Mouse (Mus musculus) hindbrain, embryonic 15.5 days (tissue): ENCODE measurements around the gene Eif2b1. TPM values are rescaled to one million over a fixed set of nuclear protein-coding genes. Genes with fewer than 3 reads are reported as not detected.
"Not testable (repeated sequence)": the region's sequence is repeated elsewhere in the genome, so short reads cannot be mapped to it uniquely, and the experiment has no call there.

Experiments
- ATAC-seq: fragments of 200-750 bp; cut with Nextera tagmentation; 2 replicates; pipeline ENCODE4 v1.8.0; 2017; ENCODE audit warnings: low read depth, moderate number of reproducible peaks, moderate TSS enrichment; ENCODE audit not compliant: low FRiP score
- H3K27ac ChIP-seq: fragments of 300-500 bp; sonication (generic); replicated peaks from 2 replicates; pipeline ENCODE4 v1.5.1; 2015; ENCODE audit warnings: mild to moderate bottlenecking, inconsistent platforms
- H3K27me3 ChIP-seq: fragments of 300-500 bp; sonication (generic); 2 replicates; pipeline ENCODE4 v1.6.1; 2015; ENCODE audit warnings: control low read depth, inconsistent platforms
- H3K36me3 ChIP-seq: fragments of 300-500 bp; sonication (generic); 2 replicates; pipeline ENCODE4 v1.6.1; 2015; ENCODE audit warnings: control low read depth, inconsistent platforms
- H3K4me1 ChIP-seq: fragments of 300-500 bp; sonication (generic); replicated peaks from 2 replicates; pipeline ENCODE4 v1.6.1; 2015; ENCODE audit warnings: control low read depth, inconsistent platforms
- H3K4me2 ChIP-seq: fragments of 300-500 bp; sonication (generic); 2 replicates; pipeline ENCODE4 v1.6.1; 2015; ENCODE audit warnings: moderate library complexity, mild to moderate bottlenecking, inconsistent platforms
- H3K4me3 ChIP-seq: fragments of 300-500 bp; sonication (generic); 2 replicates; pipeline ENCODE4 v1.5.1; 2015; ENCODE audit warnings: mild to moderate bottlenecking, inconsistent platforms
- H3K9ac ChIP-seq: fragments of 300-500 bp; sonication (generic); 2 replicates; pipeline ENCODE4 v1.6.1; 2015; ENCODE audit warnings: inconsistent platforms
- H3K9me3 ChIP-seq: fragments of 300-500 bp; sonication (generic); 2 replicates; pipeline ENCODE4 v1.6.1; 2016; ENCODE audit warnings: control low read depth, inconsistent platforms
- WGBS: fragments of 180-500 bp; shearing (Covaris S2); methylation state at CpG from one replicate; pipeline ENCODE4 v1.1.7; 2015; 5-methylcytosine and 5-hydroxymethylcytosine counted together
- polyA plus RNA-seq: library from polyadenylated mRNA; unstranded; fragments of >200 nt; fragmentation: Nextera tagmentation; extraction: Ambion mirVana; gene quantifications from 2 replicates; pipeline ENCODE4 v1.2.1, GENCODE M21; 2015

Gene Eif2b1
- 60.0 and 63.0 TPM in 2 replicates for polyA plus RNA-seq

DNA sequence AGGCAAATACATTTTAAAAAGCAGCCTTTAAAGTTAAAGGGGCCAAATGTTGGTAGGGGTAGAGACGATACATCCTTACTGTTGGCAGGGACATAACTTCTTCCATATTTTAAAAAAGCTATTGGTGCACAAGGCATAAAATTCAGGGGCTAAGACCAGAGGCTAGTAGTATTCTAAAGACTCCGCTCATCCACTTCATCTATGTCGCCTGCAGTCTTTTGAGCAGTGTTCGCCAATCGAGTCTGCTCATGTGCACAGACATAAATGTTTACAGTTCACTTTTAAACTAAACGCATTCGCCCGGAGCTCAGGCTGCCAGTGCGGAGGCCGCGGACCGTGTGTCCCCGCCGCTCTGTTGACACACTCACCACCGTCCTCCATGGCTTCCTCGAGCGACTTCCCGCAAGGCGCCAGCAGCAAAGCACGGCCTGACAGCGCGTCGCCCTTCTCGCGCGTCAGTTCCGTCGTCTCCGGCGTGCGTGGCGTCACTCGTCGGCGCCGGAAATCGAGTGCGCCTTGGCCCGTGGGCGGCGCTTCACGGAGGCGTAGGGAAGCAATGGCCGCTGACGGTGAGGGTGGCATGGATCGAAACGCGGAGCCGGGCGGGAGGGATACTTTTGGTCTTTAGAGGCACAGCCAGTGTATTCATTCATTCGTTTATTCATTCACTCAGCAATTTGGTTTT is at the start of gene Eif2b1, which contains the start of gene Gtf2h3:
TSS of gene Eif2b1 (minus strand) at position 499 of the 685 bp plus-strand sequence.
TSS of gene Gtf2h3 (plus strand) at position 508 of the 685 bp plus-strand sequence.
- H3K27ac ChIP-seq, result peak within 1 kb of the TSS; percentile 36
- peak within 1 kb of the TSS; percentile 68 for H3K9ac ChIP-seq
- H3K4me3 ChIP-seq, result peak within 1 kb of the TSS; percentile 66
- no peaks in the 10 kb centered on the region for H3K9me3 ChIP-seq
- under 1% methylated on average over 51 of the region's 51 CpGs for WGBS
- peak within 1 kb of the TSS; percentile 82 for H3K4me2 ChIP-seq
- no peaks in the 10 kb centered on the region for H3K27me3 ChIP-seq
- peak; percentile 93 for ATAC-seq
- H3K36me3 ChIP-seq, result peaks cover 25% of the 10 kb centered on the region; the same call in 1 of the 2 replicates
- peaks cover 26% of the 10 kb centered on the region for H3K4me1 ChIP-seq

DNA sequence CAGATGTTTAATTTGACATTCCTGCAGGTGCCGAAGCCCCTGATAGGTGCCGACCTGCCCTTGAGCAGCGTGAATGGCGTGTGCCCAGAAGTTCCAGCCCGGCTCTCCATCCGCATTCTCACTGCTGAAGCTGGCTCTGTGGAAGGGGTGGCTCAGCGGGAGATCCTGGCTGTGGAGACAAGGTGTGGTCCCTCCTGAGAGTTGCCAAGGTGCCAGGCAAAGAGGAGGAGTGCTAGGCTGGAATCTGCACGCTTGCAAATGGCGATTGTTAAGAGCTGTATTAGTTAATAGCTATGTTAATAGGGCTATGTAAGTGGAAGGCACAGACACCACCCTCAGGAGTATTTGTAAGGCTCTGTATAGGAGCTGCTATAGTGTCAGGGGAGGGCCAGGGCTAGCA is 45.4 kb upstream of the Eif2b1 start:
- Histone ChIP-seq H3K27ac (no peak overlapping the region), H3K9me3 (no peaks in the 10 kb centered on the region), H3K4me1 (peaks cover 8% of the 10 kb centered on the region), H3K4me2 (no peak overlapping the region), H3K9ac (no peak overlapping the region), H3K27me3 (no peaks in the 10 kb centered on the region), H3K36me3 (0 out of 2 replicates have a peak, but pooled peaks cover 8% of the 10 kb centered on the region), H3K4me3 (no peak overlapping the region)
- 93% methylated on average over 9 of the region's 9 CpGs for WGBS
- no peak for ATAC-seq

DNA sequence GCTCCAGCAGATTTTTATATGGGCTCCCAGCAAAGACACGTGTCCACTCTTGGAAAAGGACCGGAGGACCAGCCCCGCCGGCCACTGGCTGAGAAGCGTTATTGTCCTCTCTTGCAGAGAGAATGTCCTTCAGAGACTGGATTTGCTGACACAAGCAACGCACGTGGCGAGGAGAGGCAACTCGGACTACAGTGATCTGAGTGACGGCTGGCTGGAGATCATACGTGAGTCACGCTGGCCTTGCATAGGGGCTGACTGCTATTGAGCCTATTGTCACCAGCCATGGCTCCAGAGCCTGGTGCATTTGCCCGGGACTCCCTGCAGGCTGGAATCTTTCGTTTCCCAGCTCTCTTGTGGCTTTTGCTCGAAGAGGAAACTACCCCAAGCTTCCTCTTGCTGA is 44.0 kb upstream of the Eif2b1 start:
- Histone ChIP-seq H3K36me3 (0 out of 2 replicates have a peak, but pooled peaks cover 8% of the 10 kb centered on the region), H3K27ac (no peak overlapping the region), H3K4me1 (peaks cover 2% of the 10 kb centered on the region), H3K9ac (no peak overlapping the region), H3K4me2 (no peak overlapping the region), H3K9me3 (no peaks in the 10 kb centered on the region), H3K4me3 (no peak overlapping the region), H3K27me3 (no peaks in the 10 kb centered on the region)
- no peak for ATAC-seq
- WGBS, result 86% methylated on average over 15 of the region's 15 CpGs

DNA sequence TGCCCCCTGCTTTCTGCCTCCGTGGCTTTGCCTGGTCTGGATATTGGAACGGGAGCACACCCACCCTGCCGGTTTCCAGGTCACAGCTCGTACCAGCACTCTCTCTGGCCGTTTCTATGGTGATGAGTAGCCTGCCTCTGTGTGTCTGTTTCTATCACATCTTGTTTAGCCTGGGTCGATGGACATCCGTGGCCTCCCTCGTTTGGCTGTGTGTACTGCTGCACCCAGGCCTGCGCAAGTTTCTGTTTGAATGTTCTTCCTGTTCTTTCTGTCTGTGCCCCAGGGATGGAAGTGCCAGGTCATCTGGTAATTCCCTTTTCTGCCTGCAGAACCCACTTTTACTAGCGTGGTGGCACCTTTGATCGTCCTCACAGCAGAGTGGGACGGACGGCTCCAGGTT is 42.4 kb upstream of the Eif2b1 start:
- Histone ChIP-seq H3K9ac (no peak overlapping the region), H3K36me3 (0 out of 2 replicates have a peak, but pooled peaks cover 11% of the 10 kb centered on the region), H3K4me2 (no peak overlapping the region), H3K27me3 (no peaks in the 10 kb centered on the region), H3K27ac (no peak overlapping the region), H3K4me1 (no peaks in the 10 kb centered on the region), H3K4me3 (no peak overlapping the region), H3K9me3 (no peaks in the 10 kb centered on the region)
- no peak for ATAC-seq
- 67% methylated on average over 13 of the region's 13 CpGs for WGBS

DNA sequence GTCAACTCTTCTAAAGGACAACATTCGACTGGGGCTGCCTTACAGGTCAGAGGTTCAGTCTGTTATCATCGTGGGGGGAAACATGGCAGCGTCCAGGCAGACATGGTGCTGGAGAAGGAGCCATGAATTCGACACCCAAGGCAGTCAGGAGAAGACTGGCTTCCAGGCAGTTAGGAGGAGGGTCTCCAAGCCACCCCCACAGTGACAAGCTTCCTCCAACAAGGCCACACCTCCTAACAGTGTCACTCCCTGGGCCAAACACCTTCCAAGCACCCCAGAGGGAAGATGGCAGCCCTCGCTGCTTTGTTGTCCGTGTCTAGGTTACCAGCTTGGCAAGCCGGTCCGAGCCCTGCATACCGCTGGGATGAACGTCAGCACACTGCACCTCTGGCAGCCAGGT is 39.8 kb upstream of the Eif2b1 start:
- no peak overlapping the region for H3K4me3 ChIP-seq
- peaks cover 10% of the 10 kb centered on the region; the same call in 1 of the 2 replicates for H3K36me3 ChIP-seq
- H3K27me3 ChIP-seq, result no peaks in the 10 kb centered on the region
- H3K4me2 ChIP-seq, result no peak overlapping the region
- WGBS, result 89% methylated on average over 10 of the region's 10 CpGs
- H3K27ac ChIP-seq, result no peak overlapping the region
- no peaks in the 10 kb centered on the region for H3K4me1 ChIP-seq
- H3K9me3 ChIP-seq, result no peaks in the 10 kb centered on the region
- ATAC-seq, result no peak
- no peak overlapping the region for H3K9ac ChIP-seq

DNA sequence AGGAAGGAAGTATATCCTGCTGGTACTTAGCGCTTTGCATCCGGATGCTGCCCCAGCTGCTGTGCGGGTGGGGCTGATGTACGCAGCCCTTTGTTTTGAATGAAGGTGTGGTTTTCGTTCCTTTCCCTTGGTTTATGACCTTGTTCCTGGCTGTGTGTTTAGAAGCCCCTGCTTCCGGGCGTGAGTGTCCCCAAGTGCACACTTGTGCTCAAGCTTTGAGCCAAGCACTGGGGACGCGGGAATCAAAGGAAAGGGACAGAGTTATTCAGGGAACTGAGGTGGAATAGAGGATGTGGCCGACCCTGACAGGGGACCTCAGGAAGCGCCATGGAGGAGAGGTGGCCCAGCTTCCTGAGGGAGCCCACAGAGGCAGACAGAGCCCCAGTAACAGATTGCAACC is 35.8 kb upstream of the Eif2b1 start:
- no peak overlapping the region for H3K27ac ChIP-seq
- WGBS, result 85% methylated on average over 11 of the region's 11 CpGs
- H3K27me3 ChIP-seq, result no peaks in the 10 kb centered on the region
- no peaks in the 10 kb centered on the region for H3K9me3 ChIP-seq
- peaks cover 28% of the 10 kb centered on the region; the same call in 1 of the 2 replicates for H3K36me3 ChIP-seq
- H3K4me2 ChIP-seq, result no peak overlapping the region
- no peak overlapping the region for H3K4me3 ChIP-seq
- no peaks in the 10 kb centered on the region for H3K4me1 ChIP-seq
- ATAC-seq, result no peak
- no peak overlapping the region for H3K9ac ChIP-seq

DNA sequence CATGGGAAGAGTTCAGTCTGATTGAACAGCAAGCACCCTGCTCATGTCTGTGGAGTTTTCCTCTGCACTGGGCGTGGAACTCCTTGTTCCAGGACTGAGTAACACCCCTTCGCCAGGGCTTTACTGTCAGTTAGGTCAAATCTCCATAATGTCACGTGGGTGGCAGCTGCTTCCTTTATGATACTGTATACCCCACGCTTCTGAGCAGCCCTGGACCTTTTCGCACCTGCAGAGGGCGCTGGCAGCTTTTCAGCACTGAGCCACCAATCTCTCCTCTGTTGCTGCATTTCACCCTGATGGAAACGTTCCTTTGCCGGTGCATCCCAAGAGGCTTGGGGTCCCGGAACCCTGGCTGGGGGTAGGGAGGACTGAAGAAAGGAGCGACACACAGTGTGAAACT is 32.0 kb upstream of the Eif2b1 start:
- ATAC-seq, result no peak
- H3K9ac ChIP-seq, result no peak overlapping the region
- WGBS, result 76% methylated on average over 10 of the region's 10 CpGs
- H3K4me3 ChIP-seq, result no peak overlapping the region
- H3K4me2 ChIP-seq, result no peak overlapping the region
- no peaks in the 10 kb centered on the region for H3K9me3 ChIP-seq
- no peaks in the 10 kb centered on the region for H3K27me3 ChIP-seq
- peaks cover 35% of the 10 kb centered on the region for H3K36me3 ChIP-seq
- no peak overlapping the region for H3K27ac ChIP-seq
- H3K4me1 ChIP-seq, result no peaks in the 10 kb centered on the region

DNA sequence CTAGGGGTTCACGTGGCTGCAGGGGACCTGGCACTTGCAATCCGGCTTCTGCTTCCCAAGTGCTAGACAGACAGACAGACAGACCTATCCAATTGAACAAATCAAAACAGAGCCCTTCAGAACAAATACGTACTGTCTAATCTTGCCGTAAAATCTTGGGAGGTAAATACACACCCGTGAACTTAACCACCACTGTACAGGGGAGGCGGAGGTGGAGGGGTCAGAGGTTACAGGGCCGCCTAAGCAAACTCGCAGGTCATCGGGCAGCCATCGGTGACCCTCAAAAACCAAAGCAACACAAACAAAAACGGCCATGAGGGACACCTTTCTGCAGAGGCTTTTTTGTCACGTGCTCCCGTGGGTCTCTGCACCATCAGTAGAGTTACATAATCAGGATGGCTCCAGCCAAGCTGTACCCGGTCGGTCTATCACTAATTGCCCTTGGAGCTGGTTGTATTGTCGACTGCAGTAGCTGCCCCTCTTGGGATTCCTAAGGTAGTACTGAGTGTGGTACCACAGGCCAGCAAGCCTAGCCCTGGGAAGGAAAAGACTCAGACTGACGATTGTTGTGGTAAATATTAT is 26.2 kb upstream of the Eif2b1 start:
- Histone ChIP-seq H3K9me3 (no peaks in the 10 kb centered on the region), H3K27me3 (no peaks in the 10 kb centered on the region), H3K4me2 (no peak overlapping the region), H3K27ac (no peak overlapping the region), H3K4me3 (no peak overlapping the region), H3K9ac (no peak overlapping the region), H3K4me1 (no peaks in the 10 kb centered on the region), H3K36me3 (peaks cover 14% of the 10 kb centered on the region; the same call in 1 of the 2 replicates)
- no peak for ATAC-seq
- 89% methylated on average over 17 of the region's 17 CpGs for WGBS

DNA sequence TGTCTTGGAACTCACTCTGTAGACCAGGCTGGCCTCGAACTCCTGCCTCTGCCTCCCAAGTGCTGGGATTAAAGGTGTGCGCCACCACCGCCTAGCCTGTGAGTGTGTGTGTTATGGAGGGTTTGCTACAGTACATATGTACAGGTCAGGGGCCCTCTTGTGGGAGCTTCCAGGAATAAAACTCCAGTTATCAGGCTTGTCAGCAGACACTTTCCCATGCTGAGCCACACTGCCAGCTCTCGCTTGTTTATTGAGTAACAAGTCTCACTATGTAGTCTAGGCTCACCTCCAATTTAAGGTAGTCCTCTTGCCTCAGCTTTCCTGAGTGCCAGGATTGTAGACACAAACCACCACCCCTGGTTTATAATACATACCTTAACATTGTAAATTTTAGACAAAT is 25.4 kb upstream of the Eif2b1 start:
- Histone ChIP-seq H3K9ac (no peak overlapping the region), H3K9me3 (no peaks in the 10 kb centered on the region), H3K27ac (no peak overlapping the region), H3K4me2 (no peak overlapping the region), H3K4me3 (no peak overlapping the region), H3K4me1 (peaks cover 7% of the 10 kb centered on the region), H3K27me3 (no peaks in the 10 kb centered on the region), H3K36me3 (peaks cover 13% of the 10 kb centered on the region; the same call in 1 of the 2 replicates)
- 85% methylated on average over 4 of the region's 4 CpGs for WGBS
- no peak for ATAC-seq

DNA sequence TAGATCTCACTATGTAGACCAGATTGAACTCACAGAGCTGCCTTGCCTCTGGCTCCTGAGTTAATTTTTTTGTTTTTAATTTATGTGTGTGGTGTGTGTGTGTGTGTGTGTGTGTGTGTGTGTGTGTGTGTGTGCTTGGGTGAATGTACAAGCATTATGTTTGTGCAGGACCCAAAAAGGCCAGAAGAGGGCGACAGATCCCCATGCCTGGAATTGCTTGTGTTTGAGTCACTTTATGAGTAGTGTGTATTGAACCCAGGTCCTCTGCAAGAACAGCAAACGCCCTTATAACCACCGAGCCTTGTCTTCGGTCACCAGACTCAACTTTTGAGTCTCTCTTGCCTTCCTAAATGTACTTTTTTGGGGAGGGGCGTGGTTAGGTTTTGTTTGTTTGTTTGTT is 23.4 kb upstream of the Eif2b1 start:
- Histone ChIP-seq H3K9ac (no peak overlapping the region), H3K4me1 (peaks cover 16% of the 10 kb centered on the region), H3K4me2 (no peak overlapping the region), H3K27ac (no peak overlapping the region), H3K9me3 (no peaks in the 10 kb centered on the region), H3K27me3 (no peaks in the 10 kb centered on the region), H3K36me3 (peaks cover 6% of the 10 kb centered on the region; the same call in 1 of the 2 replicates), H3K4me3 (no peak overlapping the region)
- ATAC-seq, result no peak
- 65% methylated on average over 5 of the region's 5 CpGs for WGBS

DNA sequence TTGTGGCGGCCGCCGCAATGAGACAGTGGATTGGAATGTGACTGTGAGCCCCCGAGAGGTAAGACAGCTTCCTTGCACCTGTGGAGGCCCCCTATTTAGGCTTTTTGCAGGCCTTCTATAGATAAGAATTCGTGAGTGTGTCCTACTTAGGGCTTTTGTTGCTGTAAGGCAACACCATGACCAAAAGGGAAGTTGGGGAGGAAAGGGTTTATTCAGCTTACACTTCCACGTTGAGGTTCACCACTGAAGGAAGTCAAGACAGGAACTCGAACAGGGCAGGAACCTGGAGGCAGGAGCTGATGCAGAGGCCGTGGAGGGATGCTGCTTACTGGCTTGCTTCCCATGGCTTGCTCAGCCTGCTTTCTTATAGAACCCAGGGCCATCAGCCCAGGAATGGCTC is 20.8 kb upstream of the Eif2b1 start:
- 56% methylated on average over 8 of the region's 8 CpGs for WGBS
- ATAC-seq, H3K27ac ChIP-seq, H3K9me3 ChIP-seq, H3K9ac ChIP-seq, H3K27me3 ChIP-seq: not testable (repeated sequence)
- peaks cover 26% of the 10 kb centered on the region for H3K36me3 ChIP-seq
- H3K4me1 ChIP-seq, result peaks cover 16% of the 10 kb centered on the region
- H3K4me3 ChIP-seq, result peak overlapping the region; percentile 74; the same call in 1 of the 2 replicates
- peak overlapping the region; percentile 98 for H3K4me2 ChIP-seq
